Mouse (Mus musculus): ENCODE data around the gene Alox15. TPM values are rescaled to one million over a fixed set of nuclear protein-coding genes. Genes with fewer than 3 reads are reported as not detected.

Gene Alox15
- polyA plus RNA-seq, 1 experiment from 2014 or later: 2.0 TPM

- Histone ChIP-seq H3K27ac (ENCODE audit: low read length) (no peak overlapping the region), H3K4me3 (ENCODE audit: low read length) (peak overlapping the region; percentile 20), H3K4me2 (replicated peaks; ENCODE audit: low read depth, low read length) (peak overlapping the region; percentile 39), H3K9me3 (ENCODE audit: low read length) (no peaks in the 10 kb centered on the region), H3K9ac (replicated peaks; ENCODE audit: low read length) (no peak overlapping the region), H3K36me3 (ENCODE audit: insufficient read depth, low read length) (no peaks in the 10 kb centered on the region), H3K4me1 (ENCODE audit: insufficient read depth, low read length) (peaks cover 6% of the 10 kb centered on the region), H3K27me3 (ENCODE audit: insufficient read depth, low read length) (peaks cover 46% of the 10 kb centered on the region)
- WGBS: under 1% methylated on average over 15 of the region's 15 CpGs
- no peak for ATAC-seq (ENCODE audit: low FRiP score, low TSS enrichment)
These were observed 30.2 kb downstream of the Alox15 start for GRCm38 (mm10) chr11:70321664-70322063.

DNA sequence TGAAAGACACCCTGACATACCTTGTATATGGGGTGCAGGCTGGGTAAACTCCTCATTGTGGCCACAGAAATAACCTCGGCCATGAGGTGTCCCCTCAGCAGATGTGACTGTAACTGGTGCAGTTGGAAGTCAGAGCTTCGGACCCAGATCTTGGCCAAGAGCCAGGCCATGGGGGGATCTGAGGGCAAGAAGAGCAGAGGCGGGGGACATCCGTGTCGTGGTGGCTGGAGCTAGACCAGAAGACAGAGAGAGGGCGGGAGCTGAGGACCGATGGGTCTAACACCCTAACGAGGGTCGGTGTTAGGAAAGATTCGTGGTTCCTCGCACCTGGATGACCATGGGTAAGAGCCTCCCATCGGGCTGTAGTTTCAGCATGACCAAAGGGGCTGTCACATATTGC lies 32.2 kb downstream of the Alox15 start:
- no peak overlapping the region for H3K9ac ChIP-seq (replicated peaks; ENCODE audit: low read length)
- 78% methylated on average over 12 of the region's 12 CpGs for WGBS
- H3K4me1 ChIP-seq (ENCODE audit: insufficient read depth, low read length): peaks cover 6% of the 10 kb centered on the region
- ATAC-seq (ENCODE audit: low FRiP score, low TSS enrichment): no peak
- no peaks in the 10 kb centered on the region for H3K9me3 ChIP-seq (ENCODE audit: low read length)
- no peaks in the 10 kb centered on the region for H3K36me3 ChIP-seq (ENCODE audit: insufficient read depth, low read length)
- peaks cover 43% of the 10 kb centered on the region for H3K27me3 ChIP-seq (ENCODE audit: insufficient read depth, low read length)
- no peak overlapping the region for H3K4me2 ChIP-seq (replicated peaks; ENCODE audit: low read depth, low read length)
- H3K27ac ChIP-seq (ENCODE audit: low read length): no peak overlapping the region
- no peak overlapping the region for H3K4me3 ChIP-seq (ENCODE audit: low read length)

GRCm38 (mm10) chr11:70313833-70314232 lies 38.0 kb downstream of the Alox15 start:
- Histone ChIP-seq H3K9me3 (ENCODE audit: low read length) (no peaks in the 10 kb centered on the region), H3K4me2 (replicated peaks; ENCODE audit: low read depth, low read length) (no peak overlapping the region), H3K27ac (ENCODE audit: low read length) (no peak overlapping the region), H3K9ac (replicated peaks; ENCODE audit: low read length) (no peak overlapping the region), H3K4me1 (ENCODE audit: insufficient read depth, low read length) (no peaks in the 10 kb centered on the region), H3K4me3 (ENCODE audit: low read length) (no peak overlapping the region), H3K27me3 (ENCODE audit: insufficient read depth, low read length) (no peaks in the 10 kb centered on the region; the same call in 1 of the 2 replicates), H3K36me3 (ENCODE audit: insufficient read depth, low read length) (no peaks in the 10 kb centered on the region)
- ATAC-seq (ENCODE audit: low FRiP score, low TSS enrichment): no peak
- WGBS: 40% methylated on average over 7 of the region's 7 CpGs

DNA sequence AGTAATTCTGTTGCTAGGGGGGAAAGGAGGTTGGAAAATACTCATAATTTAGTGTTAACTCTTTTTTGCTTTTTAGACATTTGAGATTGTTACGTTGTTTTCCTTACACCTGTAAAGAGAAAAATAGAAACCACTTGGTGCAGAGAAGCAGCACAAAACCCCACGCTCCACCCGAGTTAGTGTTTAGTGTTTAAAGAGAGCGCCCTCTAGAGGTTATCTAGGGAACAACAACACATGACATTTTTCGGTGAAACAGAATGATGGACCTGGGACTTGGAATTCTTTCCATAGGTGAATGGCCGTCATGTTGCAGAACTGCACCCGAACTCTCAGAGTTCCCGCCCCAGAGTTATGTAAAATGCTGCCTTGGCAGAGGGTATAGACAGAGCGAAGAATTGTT lies 42.5 kb downstream of the Alox15 start:
- Histone ChIP-seq H3K27me3 (ENCODE audit: insufficient read depth, low read length) (no peaks in the 10 kb centered on the region; the same call in 1 of the 2 replicates), H3K27ac (ENCODE audit: low read length) (no peak overlapping the region), H3K9ac (replicated peaks; ENCODE audit: low read length) (no peak overlapping the region), H3K9me3 (ENCODE audit: low read length) (no peaks in the 10 kb centered on the region), H3K4me2 (replicated peaks; ENCODE audit: low read depth, low read length) (no peak overlapping the region), H3K4me1 (ENCODE audit: insufficient read depth, low read length) (peaks cover 14% of the 10 kb centered on the region), H3K36me3 (ENCODE audit: insufficient read depth, low read length) (no peaks in the 10 kb centered on the region), H3K4me3 (ENCODE audit: low read length) (no peak overlapping the region)
- WGBS: 23% methylated on average over 9 of the region's 9 CpGs
- ATAC-seq (ENCODE audit: low FRiP score, low TSS enrichment): no peak

GRCm38 (mm10) chr11:70308296-70308695 lies 43.5 kb downstream of the Alox15 start:
- H3K4me1 ChIP-seq (ENCODE audit: insufficient read depth, low read length): peaks cover 14% of the 10 kb centered on the region
- H3K27ac ChIP-seq (ENCODE audit: low read length): no peak overlapping the region
- no peak overlapping the region for H3K4me2 ChIP-seq (replicated peaks; ENCODE audit: low read depth, low read length)
- no peaks in the 10 kb centered on the region for H3K36me3 ChIP-seq (ENCODE audit: insufficient read depth, low read length)
- no peak for ATAC-seq (ENCODE audit: low FRiP score, low TSS enrichment)
- H3K9ac ChIP-seq (replicated peaks; ENCODE audit: low read length): no peak overlapping the region
- H3K4me3 ChIP-seq (ENCODE audit: low read length): no peak overlapping the region
- 94% methylated on average over 2 of the region's 2 CpGs for WGBS
- no peaks in the 10 kb centered on the region for H3K9me3 ChIP-seq (ENCODE audit: low read length)
- no peaks in the 10 kb centered on the region; the same call in 1 of the 2 replicates for H3K27me3 ChIP-seq (ENCODE audit: insufficient read depth, low read length)

- Histone ChIP-seq H3K9me3 (ENCODE audit: low read length) (peaks cover 4% of the 10 kb centered on the region; the same call in 1 of the 2 replicates), H3K9ac (replicated peaks; ENCODE audit: low read length) (no peak overlapping the region), H3K4me1 (ENCODE audit: insufficient read depth, low read length) (peaks cover 14% of the 10 kb centered on the region), H3K4me3 (ENCODE audit: low read length) (no peak overlapping the region), H3K27ac (ENCODE audit: low read length) (no peak overlapping the region), H3K27me3 (ENCODE audit: insufficient read depth, low read length) (no peaks in the 10 kb centered on the region), H3K4me2 (replicated peaks; ENCODE audit: low read depth, low read length) (no peak overlapping the region), H3K36me3 (ENCODE audit: insufficient read depth, low read length) (no peaks in the 10 kb centered on the region)
- 24% methylated on average over 7 of the region's 7 CpGs for WGBS
- ATAC-seq (ENCODE audit: low FRiP score, low TSS enrichment): no peak; the same call in 1 of the 2 replicates
These were observed 45.7 kb downstream of the Alox15 start for GRCm38 (mm10) chr11:70306159-70306558.

DNA sequence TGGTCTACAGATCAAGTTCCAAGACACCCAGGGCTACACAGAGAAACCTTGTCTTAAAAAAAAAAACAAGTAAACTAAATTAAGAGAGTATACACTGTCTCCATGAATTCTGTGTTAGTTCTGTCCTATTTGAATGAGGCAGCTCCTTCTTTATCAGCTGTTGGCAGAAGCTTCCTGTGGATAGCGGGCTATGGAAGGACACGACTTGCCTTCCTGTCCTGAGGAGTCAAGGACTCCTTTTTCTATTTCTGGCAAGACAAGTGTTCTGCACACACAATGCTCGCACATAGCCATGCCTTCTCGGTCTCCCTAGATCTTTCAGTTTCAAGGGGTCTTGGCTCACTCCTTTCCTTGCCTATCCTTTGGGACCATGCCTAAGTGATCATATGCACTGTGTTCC lies 49.5 kb downstream of the Alox15 start:
- Histone ChIP-seq H3K4me2 (replicated peaks; ENCODE audit: low read depth, low read length) (no peak overlapping the region), H3K9me3 (ENCODE audit: low read length) (peaks cover 8% of the 10 kb centered on the region; the same call in 1 of the 2 replicates), H3K27me3 (ENCODE audit: insufficient read depth, low read length) (no peaks in the 10 kb centered on the region), H3K27ac (ENCODE audit: low read length) (peak overlapping the region; percentile 13; the same call in 1 of the 2 replicates), H3K9ac (replicated peaks; ENCODE audit: low read length) (no peak overlapping the region), H3K36me3 (ENCODE audit: insufficient read depth, low read length) (no peaks in the 10 kb centered on the region), H3K4me3 (ENCODE audit: low read length) (no peak overlapping the region), H3K4me1 (ENCODE audit: insufficient read depth, low read length) (peaks cover 14% of the 10 kb centered on the region)
- ATAC-seq (ENCODE audit: low FRiP score, low TSS enrichment): no peak
- 75% methylated on average over 4 of the region's 4 CpGs for WGBS

- Histone ChIP-seq H3K4me3 (ENCODE audit: low read length) (no peak overlapping the region), H3K27ac (ENCODE audit: low read length) (peak overlapping the region; percentile 65; the same call in 1 of the 2 replicates), H3K9me3 (ENCODE audit: low read length) (peaks cover 8% of the 10 kb centered on the region; the same call in 1 of the 2 replicates), H3K4me1 (ENCODE audit: insufficient read depth, low read length) (no peaks in the 10 kb centered on the region), H3K9ac (replicated peaks; ENCODE audit: low read length) (no peak overlapping the region), H3K27me3 (ENCODE audit: insufficient read depth, low read length) (no peaks in the 10 kb centered on the region), H3K4me2 (replicated peaks; ENCODE audit: low read depth, low read length) (no peak overlapping the region), H3K36me3 (ENCODE audit: insufficient read depth, low read length) (no peaks in the 10 kb centered on the region)
- WGBS: 36% methylated on average over 12 of the region's 12 CpGs
- no peak for ATAC-seq (ENCODE audit: low FRiP score, low TSS enrichment)
These were observed 53.9 kb downstream of the Alox15 start for GRCm38 (mm10) chr11:70297836-70298454.

DNA sequence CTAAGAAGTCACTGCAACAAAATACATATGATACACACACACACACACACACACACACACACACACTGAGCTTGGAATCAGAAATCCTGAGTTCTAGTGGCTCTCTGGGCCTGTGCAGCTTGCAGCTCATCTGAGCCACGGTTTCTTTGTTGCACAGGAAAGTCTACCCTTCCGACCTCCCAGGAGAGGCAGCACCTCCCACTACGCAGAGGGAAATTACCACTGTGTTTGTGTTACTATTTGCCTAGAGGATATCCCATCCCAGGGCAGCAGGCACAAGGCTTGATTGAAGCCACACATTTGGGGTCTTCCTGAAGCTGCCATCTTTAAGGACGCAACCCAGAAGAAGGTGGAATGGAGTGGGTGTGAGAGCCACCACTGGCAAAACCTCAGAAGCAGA lies 54.4 kb downstream of the Alox15 start:
- no peaks in the 10 kb centered on the region for H3K36me3 ChIP-seq (ENCODE audit: insufficient read depth, low read length)
- peak overlapping the region; percentile 65; the same call in 1 of the 2 replicates for H3K27ac ChIP-seq (ENCODE audit: low read length)
- no peaks in the 10 kb centered on the region for H3K4me1 ChIP-seq (ENCODE audit: insufficient read depth, low read length)
- H3K4me3 ChIP-seq (ENCODE audit: low read length): no peak overlapping the region
- WGBS: 33% methylated on average over 4 of the region's 4 CpGs
- no peak overlapping the region for H3K9ac ChIP-seq (replicated peaks; ENCODE audit: low read length)
- peaks cover 8% of the 10 kb centered on the region; the same call in 1 of the 2 replicates for H3K9me3 ChIP-seq (ENCODE audit: low read length)
- H3K27me3 ChIP-seq (ENCODE audit: insufficient read depth, low read length): no peaks in the 10 kb centered on the region
- no peak for ATAC-seq (ENCODE audit: low FRiP score, low TSS enrichment)
- H3K4me2 ChIP-seq (replicated peaks; ENCODE audit: low read depth, low read length): no peak overlapping the region

All from kidney, embryonic 16.5 days (tissue).